ENCODE assay signal across 8 mouse cellular contexts in the genomic region with DNA sequence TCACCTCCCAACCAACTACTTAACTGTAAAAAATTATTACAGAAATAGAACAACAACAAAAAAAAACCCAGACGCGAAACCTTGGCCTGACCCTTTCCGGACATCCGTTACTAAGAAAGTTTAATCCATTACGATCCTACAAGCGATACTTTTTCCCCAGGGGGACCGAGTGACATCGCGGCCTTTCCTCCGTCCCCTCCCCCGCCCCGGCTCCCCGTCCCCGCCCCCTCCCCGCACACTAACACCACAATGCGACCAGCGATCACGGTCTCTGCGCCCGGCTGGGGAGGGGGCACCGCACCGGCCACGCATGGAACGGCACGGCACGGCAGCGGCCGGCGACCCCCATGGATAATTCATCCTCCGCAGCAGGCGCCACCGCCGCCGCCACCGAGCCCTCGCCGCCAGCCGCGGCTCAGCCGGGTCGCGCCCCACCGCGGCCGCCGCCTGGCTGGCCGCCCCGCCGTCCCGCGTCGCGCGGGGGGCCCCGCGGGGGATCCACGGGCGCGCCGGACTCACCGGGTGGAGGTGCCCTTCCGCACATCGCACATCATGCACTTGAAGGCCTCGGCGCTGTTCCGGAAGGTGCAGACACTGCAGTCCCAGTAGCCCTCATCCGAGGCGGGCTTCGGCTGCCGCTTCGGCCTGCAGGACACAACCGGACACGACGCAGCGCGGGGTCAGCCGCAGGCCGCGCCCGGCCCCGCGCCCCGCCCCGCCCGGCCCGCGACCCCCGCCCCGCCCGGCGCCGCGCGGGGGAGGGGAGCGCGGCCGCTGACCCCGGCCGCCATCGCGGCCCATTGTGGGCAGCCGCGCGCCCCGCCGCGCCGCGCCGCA. TPM values are rescaled to one million over a fixed set of nuclear protein-coding genes. Genes with fewer than 3 reads are reported as not detected.
DNase-seq lines count a peak whose midpoint lies in the region; ATAC-seq lines count a peak whose summit lies in the region.

No protein-coding gene starts in this region.

- H3K27ac ChIP-seq in liver, embryonic 16.5 days (ENCODE audit: low read length): peak overlapping the region; percentile 83
- H3K27ac ChIP-seq in neural tube, embryonic 14.5 days (ENCODE audit: low read depth, low read length): peak overlapping the region; percentile 93

- peak overlapping the region; percentile 98 for H3K4me2 ChIP-seq in liver, embryonic 16.5 days (ENCODE audit: low read depth, low read length)
- H3K4me2 ChIP-seq in neural tube, embryonic 14.5 days (ENCODE audit: low read depth, low read length): peak overlapping the region; percentile 83

- no peaks in the 10 kb centered on the region for H3K27me3 ChIP-seq in liver, embryonic 16.5 days (ENCODE audit: control insufficient read depth, insufficient read depth, low read depth, low read length)
- no peaks in the 10 kb centered on the region for H3K27me3 ChIP-seq in neural tube, embryonic 14.5 days (ENCODE audit: control insufficient read depth, insufficient read depth, low read length)

- under 1% methylated on average over 62 of the region's 110 CpGs for WGBS in liver, embryonic 16.5 days (ENCODE audit: insufficient replicate concordance)
- WGBS in neural tube, embryonic 14.5 days: under 1% methylated on average over 67 of the region's 110 CpGs

- peak; percentile 32 for ATAC-seq in liver, embryonic 16.5 days (ENCODE audit: low read depth)
- peak; percentile 49 for ATAC-seq in neural tube, embryonic 14.5 days (ENCODE audit: low read depth)

- H3K9me3 ChIP-seq in liver, embryonic 16.5 days (replicated peaks; ENCODE audit: control insufficient read depth, low read length): no peaks in the 10 kb centered on the region
- no peaks in the 10 kb centered on the region for H3K9me3 ChIP-seq in neural tube, embryonic 14.5 days (ENCODE audit: control insufficient read depth, low read length)

- peak overlapping the region; percentile 91 for H3K9ac ChIP-seq in liver, embryonic 16.5 days (ENCODE audit: low read depth, low read length)
- peak overlapping the region; percentile 93 for H3K9ac ChIP-seq in neural tube, embryonic 14.5 days (replicated peaks; ENCODE audit: low read depth, low read length)

- peak; percentile 44 to 52 for DNase-seq in B cell, adult 2 months
- DNase-seq in adrenal gland, adult (ENCODE audit: inconsistent age in 2 of 2, low spot score in 1 of 2): peak; percentile 61 to 83
- DNase-seq in embryo, embryonic 11 days: peak; percentile 83
- peak; percentile 73 for DNase-seq in heart, adult 8-10 months (ENCODE audit: low spot score)
- DNase-seq in kidney, adult 8-10 months: peak; percentile 32 to 51
- DNase-seq in thymus, postnatal 14 days: peak; percentile 60

- peak overlapping the region; percentile 93 for H3K4me3 ChIP-seq in liver, embryonic 16.5 days (ENCODE audit: low read depth, low read length)
- peak overlapping the region; percentile 98 for H3K4me3 ChIP-seq in neural tube, embryonic 14.5 days (ENCODE audit: low read depth, low read length)

- H3K36me3 ChIP-seq in liver, embryonic 16.5 days (ENCODE audit: control insufficient read depth, insufficient read depth): no peaks in the 10 kb centered on the region
- H3K36me3 ChIP-seq in neural tube, embryonic 14.5 days (ENCODE audit: control insufficient read depth, insufficient read depth, low read length): no peaks in the 10 kb centered on the region

- peaks cover 2% of the 10 kb centered on the region for H3K4me1 ChIP-seq in liver, embryonic 16.5 days (ENCODE audit: control insufficient read depth, low read depth, low read length)
- H3K4me1 ChIP-seq in neural tube, embryonic 14.5 days (ENCODE audit: control insufficient read depth, insufficient read depth, low read length): peaks cover 12% of the 10 kb centered on the region; the same call in 1 of the 2 replicates

RNA-seq across cellular contexts. Expression of a gene that starts 0.7 kb away (rescaled TPM):
- 10 to 100 TPM; 20.8 to 22.3 (median 21.7) TPM for total RNA-seq in heart, adult 8-10 months (2022)
- 11.9 and 12.9 TPM in 2 replicates for polyA plus RNA-seq in liver, embryonic 16.5 days (2015; fragmentation: Nextera tagmentation; extraction: Ambion mirVana)
- polyA plus RNA-seq in neural tube, embryonic 14.5 days (2014; fragmentation: Nextera tagmentation; extraction: Ambion mirVana): 133 and 136 TPM in 2 replicates

Comparison
In these comparisons a context has a peak if more than half of its experiments do, and no peak if none do; other contexts are left out.
1. Peak in every context shown above with its lines: DNase-seq, ATAC-seq, H3K4me3 ChIP-seq and H3K27ac ChIP-seq.